Mouse (Mus musculus) frontal cortex, postnatal 14 days (tissue): ENCODE data around the gene Nadsyn1.

Experiments used
- DNase-seq, 2 experiments: peaks; one replicate each; pipeline ENCODE4 v3.0.0; 2022; ENCODE audit warnings: low spot score in 2 of 2

Gene Nadsyn1

DNA sequence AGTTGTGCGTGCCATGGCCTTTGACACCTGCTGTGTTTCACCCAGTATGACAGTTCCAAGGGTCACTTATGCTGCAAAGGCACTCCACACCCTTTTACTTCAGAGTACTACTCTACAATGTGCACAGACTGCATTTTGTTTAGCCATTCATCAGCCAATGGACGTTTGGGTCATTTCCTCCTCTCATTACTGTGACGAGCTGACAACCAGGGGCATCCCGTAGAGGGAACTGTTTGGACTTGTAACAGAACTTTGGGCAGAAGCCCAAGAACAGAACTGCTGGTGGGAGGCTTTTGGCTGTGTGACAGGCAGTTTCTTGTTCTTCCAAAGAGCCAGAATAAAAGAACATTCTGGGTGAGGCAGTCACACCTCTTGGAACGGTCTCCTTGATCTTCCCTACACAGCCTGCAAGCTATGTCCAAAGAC, 17.4 kb downstream of the Nadsyn1 start:
- peak in 1 of 2 experiments; percentile 34 for DNase-seq

DNA sequence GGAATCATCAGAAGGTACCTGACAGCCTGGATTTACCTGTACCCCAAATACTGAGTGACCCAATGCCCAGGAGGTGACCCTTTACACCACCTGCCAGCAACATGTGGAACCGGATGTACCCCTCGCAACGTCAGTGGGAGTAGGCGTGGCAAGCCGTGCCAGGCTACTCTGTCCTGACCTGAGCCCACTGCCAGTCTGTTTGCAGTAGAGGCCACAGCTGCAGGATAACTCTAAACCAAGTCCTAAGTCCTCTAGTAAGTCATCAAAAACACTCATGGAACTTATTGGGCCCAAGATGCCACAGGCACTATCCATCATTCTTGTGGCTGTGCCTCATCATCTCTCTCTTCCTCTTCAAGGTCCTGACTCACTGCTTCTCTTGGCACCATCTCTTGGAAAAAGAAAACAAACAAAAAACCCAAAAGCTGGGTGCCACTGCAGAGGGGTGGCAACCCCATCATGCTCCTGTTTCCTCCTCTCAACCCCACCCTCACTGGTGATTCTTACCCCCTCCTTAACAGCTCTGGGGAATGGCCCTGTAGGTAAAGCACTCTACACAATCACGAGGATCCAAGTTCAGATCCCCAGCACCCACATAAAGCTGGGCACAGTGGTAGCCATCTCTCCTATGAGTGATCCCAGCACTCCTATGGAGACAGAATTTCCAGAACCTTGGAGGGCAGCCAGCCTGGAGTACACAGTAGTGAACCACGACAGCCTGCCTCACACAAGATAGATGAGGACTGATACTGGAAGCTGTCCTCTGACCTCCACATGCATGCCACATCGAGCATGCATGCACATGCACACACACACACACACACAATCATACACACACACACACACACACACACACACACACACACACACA, 21.2 kb downstream of the Nadsyn1 start:
- no peak for DNase-seq

DNA sequence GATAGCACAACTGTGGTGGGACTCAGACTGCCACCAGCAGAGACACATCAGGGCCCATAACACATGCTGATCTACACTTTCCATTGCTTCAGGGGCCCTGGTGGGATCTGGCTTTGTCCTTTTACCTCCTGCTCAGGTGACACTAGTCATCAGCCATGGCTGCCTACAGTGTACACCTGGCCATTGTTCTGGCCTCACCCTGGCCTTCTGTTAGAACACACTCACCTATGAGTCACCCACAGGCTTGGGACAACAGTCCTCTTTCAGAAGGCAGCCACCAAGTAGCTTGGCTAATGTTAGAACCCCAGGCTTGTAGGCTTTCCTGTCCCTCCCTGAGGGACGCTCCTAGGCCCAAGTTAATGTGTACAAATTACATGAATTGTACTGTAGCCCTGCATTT, 21.9 kb downstream of the Nadsyn1 start:
- no peak for DNase-seq

DNA sequence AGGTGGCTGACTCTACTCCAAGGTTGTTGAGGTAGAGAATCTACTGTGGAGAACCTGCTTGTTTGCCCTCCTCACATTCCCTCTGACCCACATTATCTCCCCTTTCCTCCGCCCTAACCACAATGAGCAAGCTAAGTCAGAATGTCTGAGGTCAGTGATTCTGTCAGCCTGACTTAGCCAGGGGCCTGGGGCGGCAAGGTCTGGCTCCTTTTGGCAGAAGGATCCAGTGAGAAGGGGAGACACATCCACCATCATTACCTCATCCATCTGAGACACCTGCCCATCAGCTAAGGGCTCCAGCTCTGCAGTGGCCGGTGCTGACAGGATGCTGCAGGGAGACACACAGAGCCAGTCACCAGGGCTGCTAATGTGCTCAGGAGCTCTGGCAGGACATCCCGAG, 23.9 kb downstream of the Nadsyn1 start:
- DNase-seq: no peak

DNA sequence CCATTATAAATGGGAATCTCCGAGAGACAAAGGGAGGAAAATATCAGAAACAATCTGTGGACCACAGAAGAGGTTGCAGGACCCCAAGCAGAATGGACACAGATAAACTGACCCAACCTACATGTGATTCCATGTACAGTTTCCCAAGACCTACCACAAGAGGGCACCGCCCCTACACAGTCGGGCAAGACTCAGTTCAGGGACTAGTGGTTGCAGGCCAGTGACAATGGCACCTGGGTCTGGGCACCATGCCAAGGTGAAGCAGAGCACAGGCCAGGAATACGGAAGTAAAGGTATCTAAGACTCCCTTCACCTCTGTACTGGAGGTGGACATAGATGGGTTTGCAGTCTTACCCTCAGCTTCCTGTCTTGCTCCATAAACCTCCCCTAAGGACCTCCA, 29.5 kb downstream of the Nadsyn1 start:
- no peak for DNase-seq

DNA sequence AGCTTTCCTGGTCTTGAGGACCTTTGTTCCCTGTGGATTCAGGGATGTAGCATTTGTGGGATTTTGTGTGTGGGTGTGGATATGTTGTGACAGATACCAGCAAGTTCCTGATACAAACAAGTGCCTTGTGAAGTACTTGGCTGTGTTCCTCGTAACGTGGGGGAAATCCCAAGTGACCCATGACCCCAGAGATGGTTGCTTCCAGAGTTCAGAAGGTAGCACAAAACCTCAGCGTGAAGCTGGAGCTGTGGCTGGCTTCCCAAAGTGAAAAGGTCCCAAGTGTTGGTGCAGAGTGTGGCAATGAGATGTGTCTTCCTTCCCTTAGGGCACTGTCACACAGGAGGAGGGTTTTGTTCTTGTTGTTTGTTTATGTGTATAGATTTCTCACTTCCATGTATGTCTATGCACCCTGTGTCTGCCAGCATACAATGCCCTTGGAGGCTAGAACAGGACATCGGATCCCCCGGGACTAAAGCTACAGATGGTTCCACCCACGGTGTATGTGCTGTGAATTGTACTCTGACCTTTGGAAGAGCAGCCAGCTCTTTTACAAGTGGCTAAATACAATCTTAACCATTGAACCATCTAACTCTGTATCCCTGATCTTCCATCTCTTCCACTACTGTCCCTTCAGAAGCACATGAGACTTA, 30.2 kb downstream of the Nadsyn1 start:
- no peak for DNase-seq

DNA sequence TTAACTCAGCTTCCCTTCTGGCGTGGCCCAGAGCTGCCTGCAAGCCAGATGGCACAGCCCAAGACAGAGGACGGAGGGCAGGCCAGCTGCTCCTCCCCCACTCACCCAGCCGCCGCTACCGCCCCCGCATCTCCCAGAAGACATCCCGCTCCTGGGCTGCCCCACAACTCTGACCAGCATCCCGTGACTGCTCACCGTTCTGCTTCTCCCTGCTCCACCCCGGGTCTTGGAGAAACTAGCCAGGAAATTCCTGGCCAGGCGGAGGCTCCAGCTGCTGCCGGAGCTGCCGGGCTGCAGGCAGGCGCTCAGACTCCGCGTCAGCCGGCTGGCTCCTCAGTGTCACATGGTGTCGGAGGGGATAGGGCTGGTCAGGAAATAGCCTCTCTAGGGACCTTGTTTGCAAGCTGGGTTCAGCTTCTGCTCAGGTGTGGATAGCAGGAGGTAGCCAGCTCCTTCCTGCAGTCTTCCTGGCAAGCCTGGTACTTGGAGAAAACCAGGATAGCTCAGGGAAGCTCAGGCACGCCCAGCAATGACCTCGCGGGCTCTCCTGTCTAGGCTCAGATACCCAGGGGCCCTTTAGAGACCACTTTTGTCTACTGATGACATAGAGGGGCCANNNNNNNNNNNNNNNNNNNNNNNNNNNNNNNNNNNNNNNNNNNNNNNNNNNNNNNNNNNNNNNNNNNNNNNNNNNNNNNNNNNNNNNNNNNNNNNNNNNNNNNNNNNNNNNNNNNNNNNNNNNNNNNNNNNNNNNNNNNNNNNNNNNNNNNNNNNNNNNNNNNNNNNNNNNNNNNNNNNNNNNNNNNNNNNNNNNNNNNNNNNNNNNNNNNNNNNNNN, 38.4 kb downstream of the Nadsyn1 start, which contains the start of gene Mrgpre:
Gene Mrgpre, minus strand, starts transcription at position 505 of the 834 bp plus-strand sequence.
- peak; percentile 50 to 55 for DNase-seq

DNA sequence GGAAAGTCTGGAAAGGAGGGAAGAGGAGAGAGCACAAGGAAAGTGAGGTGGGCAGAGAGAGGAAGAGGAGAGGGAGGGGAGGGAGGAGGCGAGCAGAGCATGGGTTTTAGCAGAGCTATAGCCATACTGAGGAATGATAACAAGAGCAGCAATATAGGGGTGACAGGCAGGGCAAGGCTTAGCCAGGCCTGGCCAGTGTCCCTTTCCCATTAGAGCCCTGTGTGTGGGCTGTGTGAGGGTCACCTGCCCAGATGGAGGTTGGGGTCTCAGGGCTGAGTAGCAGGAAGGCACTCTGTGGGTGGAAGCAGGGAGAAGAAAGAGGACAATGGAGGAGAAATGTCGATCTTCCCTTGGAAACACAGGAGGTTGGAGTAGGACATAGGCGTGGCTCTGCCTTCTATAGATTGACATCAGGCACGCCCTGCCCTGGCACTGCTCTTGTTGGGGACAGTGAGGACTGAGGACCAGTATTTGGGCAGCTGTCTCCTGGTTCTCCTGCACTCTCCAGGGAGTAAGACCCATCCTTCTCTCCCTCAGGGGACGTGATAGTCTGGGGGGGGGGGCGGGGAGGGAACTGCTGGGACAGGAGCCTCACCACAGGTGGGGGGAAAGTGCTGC, 39.2 kb downstream of the Nadsyn1 start:
- DNase-seq: no peak

GRCm38 (mm10) chr7:143777375-143777774, 45.3 kb downstream of the Nadsyn1 start:
- DNase-seq: no peak

DNA sequence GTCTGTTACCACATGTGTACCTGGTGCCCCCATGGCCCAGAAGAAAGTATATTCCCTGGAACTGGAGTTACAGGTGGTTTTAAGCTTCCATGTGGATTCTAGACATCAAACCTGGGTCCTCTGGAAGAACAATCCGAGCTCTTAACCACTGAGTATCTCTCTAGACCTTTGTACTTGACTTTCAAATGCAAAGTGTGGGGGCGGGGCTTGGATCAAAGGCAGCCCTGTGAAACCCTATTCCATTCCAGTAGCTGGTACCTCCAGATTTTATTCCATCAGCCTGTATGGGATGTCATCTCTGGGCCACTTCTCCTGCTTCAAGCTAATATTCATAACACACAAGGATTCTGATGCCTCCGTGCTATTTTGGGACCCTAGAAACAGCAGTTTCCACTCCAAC, 46.5 kb downstream of the Nadsyn1 start:
- no peak for DNase-seq

DNA sequence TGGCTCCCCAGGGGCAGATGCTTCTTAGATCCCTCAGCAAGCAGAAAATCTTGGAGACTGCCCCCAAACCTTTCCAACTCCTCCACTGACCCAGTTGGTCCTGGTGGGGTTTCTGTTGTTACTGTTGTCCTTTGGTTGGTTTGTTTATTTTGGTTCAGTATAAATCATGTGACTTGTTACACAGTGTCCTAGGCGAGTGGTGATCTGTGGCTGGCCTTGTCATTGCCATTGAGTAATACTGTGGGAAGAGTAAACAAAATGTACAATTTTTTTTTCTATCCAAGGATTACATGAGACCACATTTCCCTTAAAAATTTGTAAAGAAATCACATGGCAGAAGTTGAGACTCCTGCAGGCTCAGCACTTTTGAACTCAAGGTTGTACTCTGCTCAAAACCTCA, 53.2 kb downstream of the Nadsyn1 start:
- no peak for DNase-seq

DNA sequence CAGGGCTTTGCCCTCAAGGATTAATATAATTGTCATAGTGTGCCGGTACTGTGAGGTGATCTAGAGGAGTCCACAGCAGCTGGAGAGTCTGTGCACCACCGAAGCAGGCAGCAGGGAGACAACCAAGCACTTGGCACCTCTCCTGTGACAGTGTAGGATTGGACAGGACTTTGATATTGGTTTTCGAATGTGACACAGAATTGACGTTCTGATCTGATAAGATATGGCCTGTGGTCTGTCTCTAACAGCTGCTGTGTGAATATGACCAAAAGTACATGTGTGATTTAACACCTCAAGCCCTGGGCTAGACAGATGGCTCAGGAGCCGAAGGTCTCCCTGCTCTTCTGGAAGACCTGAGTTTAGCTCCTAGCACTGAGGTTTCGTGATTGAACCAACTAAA, 54.4 kb downstream of the Nadsyn1 start:
- no peak for DNase-seq

- DNase-seq: no peak
Measured at GRCm38 (mm10) chr7:143766893-143767292, 55.8 kb downstream of the Nadsyn1 start, which contains the start of gene Mrgprg. Mrgprg (minus strand) TSS chr7:143766993.

DNA sequence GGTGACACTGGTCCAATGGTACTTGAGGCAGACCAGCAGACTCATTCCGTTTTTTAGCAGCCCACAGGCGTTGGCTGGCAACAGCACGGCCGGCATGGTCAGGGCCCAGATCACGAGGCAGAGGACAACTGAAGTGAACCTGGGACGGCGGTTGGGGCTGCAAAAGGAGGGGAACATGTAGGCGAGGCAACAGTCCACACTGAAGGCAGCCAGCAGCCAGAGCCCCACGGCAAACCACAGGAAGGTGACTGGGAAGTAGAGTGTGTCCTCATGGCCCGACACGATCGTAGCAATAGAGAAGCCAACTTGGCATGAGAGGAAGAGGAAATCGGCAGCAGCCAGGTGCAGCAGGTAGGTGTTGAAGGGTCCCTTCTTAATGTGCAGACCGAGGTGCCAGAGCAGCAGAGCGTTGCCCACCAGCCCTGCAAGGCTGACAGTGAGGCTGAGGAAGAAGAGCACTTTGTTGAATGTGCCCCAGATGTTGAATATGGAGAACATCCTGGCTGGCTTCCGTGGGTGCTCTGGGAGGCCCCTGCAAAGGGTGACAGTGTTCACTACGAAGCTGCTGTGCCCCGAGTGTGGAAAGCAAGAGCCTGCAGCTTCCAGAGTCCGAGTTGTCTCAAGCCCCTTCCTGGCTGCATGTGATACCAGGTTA, 57.6 kb downstream of the Nadsyn1 start:
- DNase-seq: no peak

DNA sequence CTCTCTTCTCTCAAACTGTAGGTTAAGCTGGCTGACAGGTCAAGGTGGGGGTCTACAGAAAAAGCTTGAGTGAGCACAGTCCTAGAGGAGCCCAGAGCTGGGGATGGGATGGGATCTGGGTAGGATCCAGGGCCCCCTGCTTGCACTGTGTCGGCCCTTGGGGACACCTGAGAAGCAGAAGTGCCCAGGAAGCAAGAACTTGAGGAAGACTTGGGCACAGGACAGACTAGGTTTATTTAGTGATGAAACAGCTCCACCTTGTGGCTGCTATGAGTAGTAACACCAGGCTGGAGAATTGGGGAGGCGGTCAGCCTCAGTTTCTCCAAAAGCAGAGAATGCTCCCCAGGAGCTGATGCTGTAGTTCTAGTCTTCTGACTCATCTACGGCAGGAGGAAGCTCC, 58.9 kb downstream of the Nadsyn1 start:
- DNase-seq: no peak

GRCm38 (mm10) chr7:143758956-143759355, 63.7 kb downstream of the Nadsyn1 start:
- DNase-seq: no peak

DNA sequence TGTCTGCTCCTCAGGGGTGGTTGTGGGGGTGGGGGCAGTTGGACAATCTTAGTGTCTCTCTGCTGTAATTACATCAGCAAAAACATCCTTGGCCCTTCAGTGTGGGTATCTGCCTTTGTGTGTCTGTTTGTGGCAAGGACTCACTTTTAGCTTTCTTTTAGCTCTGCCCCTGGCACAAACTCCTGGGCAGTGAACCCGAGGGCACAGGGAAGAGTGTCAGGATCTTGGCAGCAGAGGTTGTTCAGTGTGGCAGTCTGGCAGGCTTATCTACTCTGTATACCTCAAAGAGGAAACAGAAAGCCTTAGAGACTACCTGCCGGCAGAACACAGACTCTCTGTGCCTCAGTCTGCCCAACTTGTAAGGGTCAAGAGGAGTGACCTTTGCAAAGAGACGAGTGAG, 65.0 kb downstream of the Nadsyn1 start:
- no peak for DNase-seq

DNA sequence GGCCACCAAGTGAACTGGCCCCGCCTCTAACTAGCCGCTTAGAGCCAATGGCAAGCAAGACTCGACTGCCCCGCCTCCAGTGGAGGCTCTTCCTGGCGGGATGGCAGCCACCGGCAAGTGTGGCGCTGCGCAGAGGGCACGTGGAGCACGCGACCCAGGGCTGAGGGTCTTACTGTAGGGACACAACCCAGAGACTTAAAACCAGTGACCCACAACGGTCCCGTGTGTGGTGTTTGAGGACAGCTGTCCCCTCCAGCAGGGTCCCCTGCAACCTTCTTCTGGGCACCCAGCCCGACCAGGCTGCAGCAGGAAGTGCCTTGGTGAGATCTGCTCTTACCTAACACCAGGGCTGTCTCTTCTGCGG, 65.6 kb downstream of the Nadsyn1 start:
- DNase-seq: peak in 1 of 2 experiments; percentile 53

DNA sequence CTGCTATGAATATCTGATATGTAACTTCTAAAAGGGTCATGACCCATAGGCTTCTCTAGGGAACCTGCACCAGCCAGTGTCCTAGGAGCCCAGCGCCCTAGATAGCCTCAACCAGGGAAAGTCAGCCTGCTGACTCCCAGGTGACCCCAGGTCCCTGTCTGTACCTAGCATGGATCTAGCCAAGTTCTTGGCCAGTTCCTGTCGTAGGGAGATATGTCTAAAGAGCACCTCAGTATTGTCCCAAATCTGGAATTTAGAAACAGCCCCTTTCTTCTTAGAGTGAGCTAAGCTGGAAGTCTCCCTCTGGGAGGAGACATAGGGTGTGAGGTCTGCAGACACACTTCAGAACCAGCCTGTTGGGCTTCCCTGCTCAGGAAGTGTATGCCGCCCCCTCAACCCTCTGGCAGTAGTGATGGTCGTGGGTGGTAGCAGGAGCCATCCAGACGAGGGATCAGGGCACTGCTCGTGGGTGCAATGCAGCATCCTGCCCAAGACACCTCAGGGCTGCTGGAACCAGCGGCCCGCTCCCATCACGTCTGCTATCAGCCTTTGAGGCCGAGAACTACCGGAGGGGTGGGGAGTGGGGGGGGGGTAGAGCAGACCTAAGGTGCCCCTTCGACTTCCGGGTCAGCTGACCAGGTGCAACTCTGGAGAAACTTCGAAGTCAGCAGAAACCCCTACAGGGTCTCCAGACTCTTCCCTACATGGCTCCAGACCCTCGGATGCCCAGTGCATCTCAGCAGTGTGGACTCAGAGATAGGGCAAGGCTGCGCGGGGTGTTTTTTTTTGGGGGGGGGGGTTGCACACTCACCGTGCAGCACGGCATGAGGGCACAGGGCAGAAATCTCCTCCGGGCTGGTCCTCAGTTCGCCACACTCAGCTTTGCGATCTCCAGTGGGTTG, 66.3 kb downstream of the Nadsyn1 start, which contains the start of gene Osbpl5:
Gene Osbpl5, minus strand, starts transcription at position 861 of the 902 bp plus-strand sequence.
- no peak for DNase-seq
